Mouse (Mus musculus): Measurements from ENCODE around the gene Zfp318.

Gene Zfp318

GRCm38 (mm10) chr17:46446264-46446663 is 62.7 kb downstream of the Zfp318 start:
- no peak for DNase-seq (ENCODE audit: low spot score in 2 of 2)

DNA sequence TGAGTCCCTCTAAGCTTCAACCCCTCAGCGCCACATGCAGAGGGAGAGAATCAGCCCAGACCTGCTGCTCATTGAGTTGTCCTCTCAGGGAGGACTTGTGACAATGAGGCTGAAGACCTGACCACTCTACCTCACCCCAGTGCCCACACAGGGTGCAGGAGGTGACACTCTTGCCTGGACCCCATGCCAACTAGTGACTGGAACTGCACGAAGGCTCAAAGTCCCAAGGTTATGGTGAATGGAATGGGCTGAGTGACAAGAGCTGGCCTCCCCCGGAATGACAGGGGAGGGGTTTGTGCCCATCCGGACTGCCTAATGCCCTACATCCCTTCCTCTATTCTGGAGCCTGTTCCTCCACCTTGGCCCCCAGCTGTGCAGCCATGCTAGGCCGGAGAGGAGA is 69.2 kb downstream of the Zfp318 start:
- DNase-seq (ENCODE audit: low spot score in 2 of 2): no peak

- DNase-seq (ENCODE audit: low spot score in 2 of 2): no peak
Measured at GRCm38 (mm10) chr17:46453302-46453948, 69.9 kb downstream of the Zfp318 start.

GRCm38 (mm10) chr17:46453970-46454411 is 70.5 kb downstream of the Zfp318 start:
- no peak for DNase-seq (ENCODE audit: low spot score in 2 of 2)

- DNase-seq (ENCODE audit: low spot score in 2 of 2): no peak
Measured at GRCm38 (mm10) chr17:46454539-46454938, 71.0 kb downstream of the Zfp318 start.

DNA sequence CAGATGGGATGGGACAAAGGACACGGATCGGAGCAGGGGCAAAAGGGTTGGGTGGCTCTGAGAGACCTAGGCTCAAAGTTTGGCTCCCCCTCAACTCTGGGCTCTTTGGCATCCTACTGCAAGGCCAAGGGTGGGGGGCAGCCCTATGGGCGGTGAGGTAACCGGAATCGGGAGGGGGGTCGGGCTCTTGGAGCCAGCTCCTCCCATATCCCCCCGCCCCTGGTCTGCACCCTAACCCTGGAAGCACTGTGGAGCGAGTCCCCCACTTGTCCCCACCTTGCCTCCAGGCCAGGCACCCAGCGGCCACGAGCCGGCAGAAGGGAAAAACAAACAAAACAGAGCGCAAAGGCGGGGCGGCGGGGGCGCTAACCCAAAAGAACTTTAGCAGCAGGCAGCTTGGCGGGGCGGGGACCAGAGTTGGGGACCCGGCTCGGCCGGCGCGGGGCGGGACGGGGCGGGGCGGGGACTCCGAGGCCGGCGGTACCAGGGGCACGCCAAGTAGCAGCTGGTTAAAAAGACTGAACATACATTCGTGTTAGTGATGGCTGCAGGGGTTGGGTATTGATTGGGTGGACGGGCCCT is 71.7 kb downstream of the Zfp318 start:
- DNase-seq (ENCODE audit: low spot score in 2 of 2): no peak

DNA sequence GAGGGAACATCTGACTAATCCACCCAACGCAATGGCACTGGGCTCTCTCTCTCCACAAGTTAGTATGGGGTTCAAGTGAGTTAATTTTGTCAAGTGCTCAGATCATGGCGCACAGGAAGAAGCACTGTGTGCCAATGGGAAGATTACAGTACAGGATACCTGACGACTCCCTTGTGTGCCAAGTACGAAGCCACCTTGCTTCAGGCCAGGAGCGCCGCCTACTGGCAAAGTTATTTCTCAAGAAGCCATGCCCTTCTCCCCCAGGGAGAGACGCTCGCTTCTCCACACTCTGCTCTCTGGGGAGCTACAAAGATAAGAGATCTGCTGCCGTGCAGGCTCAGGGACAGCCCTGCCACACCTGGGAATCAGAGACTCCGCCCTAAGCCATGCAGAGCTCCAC is 74.3 kb downstream of the Zfp318 start:
- DNase-seq (ENCODE audit: low spot score in 2 of 2): no peak

DNA sequence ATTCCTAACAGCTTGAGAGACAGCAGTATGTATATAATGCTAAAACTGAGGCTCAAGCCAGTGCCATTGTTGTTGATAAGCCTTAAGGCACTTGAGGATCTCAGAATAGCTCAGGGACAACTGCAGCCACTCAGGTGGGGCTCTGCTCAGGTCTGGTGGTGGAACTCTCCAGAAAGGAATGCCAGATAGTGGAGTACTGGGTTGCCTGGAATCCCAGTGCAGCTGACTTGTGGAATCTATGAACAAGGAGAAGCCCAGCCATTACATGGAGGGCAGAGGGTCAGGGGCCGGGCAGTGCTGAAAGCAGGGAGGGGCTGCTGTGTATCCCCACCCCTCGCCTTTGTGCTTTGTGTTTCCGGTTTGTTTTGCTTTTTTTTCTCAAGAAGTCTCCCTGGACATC is 74.9 kb downstream of the Zfp318 start:
- DNase-seq (ENCODE audit: low spot score in 2 of 2): no peak

DNA sequence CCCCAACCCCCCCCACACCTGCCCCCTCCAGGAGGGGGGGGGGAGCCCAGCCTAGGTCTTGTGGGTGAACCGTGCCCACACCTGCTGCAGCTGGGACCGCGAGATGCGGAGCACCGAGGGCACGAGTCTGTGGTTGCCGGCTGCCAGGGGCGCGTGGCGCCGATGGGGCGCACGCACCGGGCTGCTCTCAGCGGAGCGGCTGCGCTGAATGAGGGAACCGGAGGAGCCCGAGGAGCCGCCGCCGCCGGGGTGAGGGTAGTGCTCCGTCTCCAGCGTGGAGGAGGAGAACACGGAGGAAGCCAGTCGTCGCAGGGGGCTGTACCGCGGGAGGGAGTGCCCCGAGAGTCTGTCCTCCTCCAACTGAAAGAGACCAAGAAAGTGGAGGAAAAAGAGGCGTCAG is 77.1 kb downstream of the Zfp318 start:
- DNase-seq (ENCODE audit: low spot score in 2 of 2): no peak

DNA sequence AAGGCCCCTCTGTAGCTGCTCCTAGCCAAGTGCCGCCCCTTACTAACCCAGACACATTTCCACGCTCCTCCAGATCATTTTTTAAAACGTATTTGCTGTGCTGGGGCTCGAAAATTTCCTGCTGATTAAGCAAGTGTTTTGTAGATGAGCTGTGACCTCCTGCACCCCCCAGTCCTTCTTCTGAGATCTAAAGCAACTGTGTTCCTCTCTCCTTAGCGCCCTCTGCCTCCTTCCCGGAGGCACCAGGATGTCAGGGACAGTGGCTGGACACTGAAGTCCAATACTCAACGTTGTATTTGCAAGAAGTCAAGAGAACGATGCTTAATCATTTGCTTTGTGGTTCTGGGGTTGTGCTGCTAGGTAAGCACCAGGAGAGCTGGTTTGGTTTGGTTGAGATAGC is 77.8 kb downstream of the Zfp318 start:
- DNase-seq (ENCODE audit: low spot score in 2 of 2): no peak

GRCm38 (mm10) chr17:46462226-46462625 is 78.7 kb downstream of the Zfp318 start:
- no peak for DNase-seq (ENCODE audit: low spot score in 2 of 2)

GRCm38 (mm10) chr17:46467830-46468229 is 84.3 kb downstream of the Zfp318 start:
- DNase-seq (ENCODE audit: low spot score in 2 of 2): no peak
